Mouse (Mus musculus): ENCODE measurements at regions not wholly inside any gene's neighbourhood (a gene's known extent, or its start where the extent isn't known, plus 50 kb on each side); places are given as distances from the start of the nearest gene placed in this dataset.

- DNase-seq (ENCODE audit: low spot score), result peak; percentile 50
Measured at GRCm38 (mm10) chr2:137591551-137591950, 475.1 kb upstream of the Jag1 start.

DNA sequence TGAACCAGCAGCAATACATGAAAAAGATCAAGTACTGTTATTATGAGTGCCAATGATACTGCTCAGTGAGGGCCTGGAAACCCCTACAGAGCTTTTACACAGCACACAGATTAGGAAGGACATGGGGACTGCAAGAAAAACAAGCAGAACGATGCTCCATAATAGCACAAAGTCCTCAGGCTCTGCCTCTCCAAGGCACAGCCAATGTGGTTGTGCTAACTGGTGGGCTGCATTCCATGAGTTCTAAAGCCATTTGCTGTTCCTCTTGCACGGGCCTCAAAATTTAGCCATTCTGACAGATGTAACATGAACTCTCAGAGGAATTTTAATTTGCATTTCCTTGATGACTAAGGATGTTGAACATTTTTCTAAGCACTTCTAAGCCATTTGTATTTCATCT lies 465.0 kb upstream of the Jag1 start:
- no peak for DNase-seq (ENCODE audit: low spot score)

GRCm38 (mm10) chr2:137575750-137576149 lies 459.3 kb upstream of the Jag1 start:
- no peak for DNase-seq (ENCODE audit: low spot score)

- DNase-seq (ENCODE audit: low spot score), result peak; percentile 40
Measured at GRCm38 (mm10) chr2:137574845-137575449, 458.5 kb upstream of the Jag1 start.

DNA sequence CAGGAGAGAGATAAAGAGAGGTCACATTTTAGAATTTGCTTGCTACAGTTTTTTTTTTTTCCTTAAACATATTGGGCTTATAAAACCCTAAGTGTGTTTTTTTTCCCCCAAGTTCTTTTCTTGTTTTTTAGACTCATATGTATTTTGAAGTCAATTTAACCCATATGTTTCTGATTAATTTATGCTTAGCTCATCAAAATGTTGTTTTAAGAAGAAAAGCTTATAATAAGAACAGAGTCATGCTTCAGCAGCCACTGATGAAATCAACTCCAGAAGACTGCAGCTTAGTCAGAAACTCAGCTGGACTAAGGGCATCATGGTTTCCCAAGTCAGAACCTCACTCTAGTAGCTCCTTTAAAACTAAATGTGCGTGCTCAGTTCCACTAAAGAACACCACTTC lies 454.7 kb upstream of the Jag1 start:
- DNase-seq (ENCODE audit: low spot score), result no peak

DNA sequence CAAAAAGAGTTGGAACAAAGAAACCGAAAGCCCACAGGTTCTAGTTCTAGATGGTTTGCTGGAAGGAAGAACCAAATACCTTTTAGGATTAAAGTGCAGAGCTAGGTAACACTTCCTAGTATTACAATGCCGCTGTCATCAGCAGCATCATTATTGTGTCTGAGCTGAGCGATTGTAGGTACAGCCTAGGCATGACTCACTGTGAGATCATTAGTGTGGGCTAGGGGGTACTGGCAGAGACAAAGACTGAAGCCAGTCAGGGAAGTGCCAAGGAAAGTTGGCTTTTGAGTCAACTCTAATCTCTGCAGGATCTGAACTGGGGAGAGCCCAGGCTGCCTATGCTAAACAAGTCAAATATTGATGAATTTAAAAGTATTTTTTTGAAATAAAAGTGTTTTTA lies 450.2 kb upstream of the Jag1 start:
- no peak for DNase-seq (ENCODE audit: low spot score)

GRCm38 (mm10) chr2:137564064-137564624 lies 447.7 kb upstream of the Jag1 start:
- no peak for DNase-seq (ENCODE audit: low spot score)

DNA sequence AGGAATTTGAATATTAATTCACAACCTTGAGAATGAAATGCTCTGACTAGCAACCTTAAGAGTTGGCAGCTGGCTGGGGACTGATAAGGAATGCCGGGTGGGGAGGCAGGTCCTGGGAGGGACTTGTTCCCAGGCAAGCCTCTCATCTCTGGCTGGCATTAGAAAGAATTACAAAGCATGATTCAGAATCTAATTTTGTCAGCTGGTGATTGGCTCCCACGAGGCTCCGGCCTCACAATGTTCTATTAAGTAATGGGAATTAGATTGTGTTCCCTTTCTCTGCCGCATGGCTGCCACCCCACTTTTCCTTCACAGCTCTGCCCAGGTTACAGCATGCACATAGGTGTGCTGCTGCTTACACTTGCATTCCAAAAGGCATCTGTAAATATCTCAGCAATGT lies 443.9 kb upstream of the Jag1 start:
- DNase-seq (ENCODE audit: low spot score), result no peak

DNA sequence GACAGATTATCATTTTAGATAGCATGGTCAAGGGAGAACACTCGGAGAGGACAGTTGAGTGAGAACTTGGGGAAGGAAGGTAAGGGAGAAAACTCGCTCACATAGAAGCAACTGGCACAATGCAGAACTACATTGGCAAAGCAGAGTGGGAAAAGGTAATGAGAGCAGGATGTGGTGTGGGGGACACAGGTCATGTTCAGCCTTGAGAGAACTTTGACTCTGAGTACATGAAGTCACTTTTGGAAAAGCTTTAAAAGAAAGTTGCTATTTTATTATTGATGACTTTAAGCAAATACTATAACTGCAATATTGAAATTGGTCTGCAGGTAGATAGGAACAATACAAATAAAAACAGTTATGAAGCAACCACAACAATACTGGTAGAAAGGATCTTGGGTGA lies 437.4 kb upstream of the Jag1 start:
- no peak for DNase-seq (ENCODE audit: low spot score)

- DNase-seq (ENCODE audit: low spot score), result no peak
Measured at GRCm38 (mm10) chr2:137536581-137536980, 420.1 kb upstream of the Jag1 start.

DNA sequence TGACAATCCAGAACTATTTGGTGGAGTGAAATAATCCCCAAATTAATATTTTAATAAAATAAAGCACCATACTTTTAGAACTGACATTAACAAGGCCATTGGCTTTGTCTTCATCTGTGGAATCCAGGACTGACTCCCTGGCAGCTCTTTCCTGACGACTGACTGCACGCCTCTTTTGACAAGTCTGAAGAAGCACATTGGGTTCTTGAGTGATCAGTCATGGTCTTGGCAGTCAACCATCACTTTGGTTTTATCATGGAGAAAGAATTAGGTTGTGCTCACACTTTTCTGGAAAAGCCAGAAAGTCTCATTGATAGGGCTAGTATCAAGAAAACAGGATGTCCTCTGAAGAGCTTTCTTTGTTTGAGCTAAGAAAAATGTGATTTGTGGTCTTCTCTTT lies 399.8 kb upstream of the Jag1 start:
- no peak for DNase-seq (ENCODE audit: low spot score)

DNA sequence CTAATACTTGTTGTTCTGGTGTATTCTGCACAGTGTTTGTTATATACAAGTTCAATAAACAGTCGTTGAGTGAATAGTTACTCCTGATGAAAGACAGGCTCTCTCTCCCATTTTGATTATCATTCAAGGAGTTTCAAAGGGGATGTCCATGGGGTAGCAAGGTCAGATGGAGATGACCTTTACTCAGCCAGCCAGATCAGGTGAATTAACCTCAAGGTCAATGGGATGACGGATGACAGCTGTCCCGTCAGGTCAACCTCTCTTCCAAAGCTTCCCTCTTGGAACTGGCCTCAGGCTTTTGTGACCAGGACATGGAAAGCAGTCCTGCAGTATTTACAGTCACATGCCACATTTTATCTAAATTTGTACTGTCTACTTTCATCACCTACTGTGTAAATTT lies 398.6 kb upstream of the Jag1 start:
- DNase-seq (ENCODE audit: low spot score), result no peak

DNA sequence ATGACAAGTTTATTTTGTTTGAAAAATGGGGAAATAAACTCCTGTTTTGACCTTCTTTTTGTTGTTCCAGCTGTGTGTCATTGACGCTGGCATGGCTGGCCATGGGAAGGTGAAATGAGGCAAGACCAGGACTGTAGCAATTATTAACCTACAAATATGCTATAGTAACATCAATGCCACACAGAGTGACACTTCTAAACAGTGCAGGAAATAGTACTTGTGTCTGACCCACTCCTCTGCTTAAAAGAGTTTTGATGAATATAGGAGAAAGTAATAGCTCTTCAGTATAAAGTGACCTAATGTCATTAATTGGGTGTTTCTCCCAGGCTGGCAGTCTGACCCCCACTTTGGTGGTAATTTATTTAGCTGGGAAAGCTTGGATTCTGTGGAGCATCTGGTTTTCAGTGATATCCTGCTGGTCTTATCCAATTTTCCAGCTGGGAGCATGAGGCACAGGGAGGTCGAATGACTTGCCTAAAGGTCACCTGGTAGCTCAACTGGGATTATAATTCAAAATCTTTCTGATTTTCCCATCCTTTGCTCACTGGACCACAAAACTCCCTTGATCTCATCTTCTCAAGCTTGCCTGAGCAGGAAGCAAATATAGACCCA lies 397.6 kb upstream of the Jag1 start:
- no peak for DNase-seq (ENCODE audit: low spot score)

GRCm38 (mm10) chr2:137510671-137511235 lies 394.3 kb upstream of the Jag1 start:
- peak; percentile 5 for DNase-seq (ENCODE audit: low spot score)

- no peak for DNase-seq (ENCODE audit: low spot score)
Measured at GRCm38 (mm10) chr2:137501236-137501635, 384.8 kb upstream of the Jag1 start.

DNA sequence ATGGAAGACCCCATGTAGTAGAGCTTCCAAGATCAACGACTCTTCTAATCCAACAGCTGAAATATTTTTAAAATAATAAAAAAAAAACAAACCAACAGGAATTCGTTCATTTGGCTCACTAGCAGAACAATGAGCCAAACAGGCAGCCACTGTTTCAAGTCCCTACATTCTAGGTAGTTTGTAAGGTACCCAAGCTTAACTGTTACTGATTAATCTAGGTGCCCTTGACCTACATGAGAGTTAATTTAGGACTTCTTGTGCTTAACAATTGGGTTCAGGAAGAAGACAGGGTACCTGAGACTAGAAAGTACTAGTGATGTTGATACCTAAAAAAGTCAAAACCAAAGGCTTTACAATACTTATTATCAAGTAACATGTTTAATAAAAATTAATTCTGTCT lies 381.2 kb upstream of the Jag1 start:
- no peak for DNase-seq (ENCODE audit: low spot score)

DNA sequence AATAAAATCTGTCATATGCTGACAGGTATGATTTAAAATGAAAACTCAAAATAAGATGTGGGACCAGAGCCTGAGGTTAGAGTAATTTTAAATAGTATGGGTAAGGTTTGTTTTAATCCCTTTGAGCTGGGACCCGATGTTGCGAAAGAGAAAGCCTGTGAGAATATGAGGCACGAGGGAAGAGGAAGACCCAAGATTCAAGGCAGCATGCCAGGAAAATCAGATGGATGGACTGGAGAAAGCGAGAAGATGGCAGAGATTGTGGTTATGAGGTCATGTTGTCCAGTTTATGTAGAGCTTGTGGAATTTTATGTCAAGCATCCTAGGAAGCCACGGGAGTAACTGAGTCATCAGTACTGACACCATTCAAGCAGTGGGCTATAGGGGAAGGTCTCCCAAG lies 377.2 kb upstream of the Jag1 start:
- DNase-seq (ENCODE audit: low spot score), result peak; percentile 24

- no peak for DNase-seq (ENCODE audit: low spot score)
Measured at GRCm38 (mm10) chr2:137489181-137489682, 372.8 kb upstream of the Jag1 start.

DNA sequence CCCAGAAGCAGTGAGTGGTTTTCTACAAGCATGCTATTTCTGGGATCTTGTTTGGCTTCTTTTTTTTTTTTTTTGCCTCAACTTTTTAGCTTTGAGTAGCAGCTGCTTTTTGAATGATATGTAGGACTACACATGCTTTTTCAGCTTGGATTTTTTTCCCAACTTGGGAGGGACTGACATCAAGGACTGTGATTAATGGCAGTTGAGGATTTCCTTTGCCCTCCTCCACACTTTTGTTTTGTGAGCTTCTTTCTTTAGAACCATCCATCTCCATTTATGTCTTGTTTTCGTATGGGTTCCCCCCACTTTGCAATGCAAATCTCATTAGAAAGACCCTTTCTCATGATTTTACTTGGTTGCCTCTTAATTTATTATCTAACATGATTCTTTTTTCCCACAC lies 352.3 kb upstream of the Jag1 start:
- DNase-seq (ENCODE audit: low spot score), result no peak

GRCm38 (mm10) chr2:137457061-137457753 lies 340.8 kb upstream of the Jag1 start:
- DNase-seq (ENCODE audit: low spot score), result no peak

GRCm38 (mm10) chr2:137456436-137456835 lies 340.0 kb upstream of the Jag1 start:
- no peak for DNase-seq (ENCODE audit: low spot score)

- no peak for DNase-seq (ENCODE audit: low spot score)
Measured at GRCm38 (mm10) chr2:137446919-137447318, 330.5 kb upstream of the Jag1 start.
